Mouse (Mus musculus): ENCODE measurements at regions not wholly inside any gene's neighbourhood (a gene's known extent, or its start where the extent isn't known, plus 50 kb on each side); places are given as distances from the start of the nearest gene placed in this dataset.

DNA sequence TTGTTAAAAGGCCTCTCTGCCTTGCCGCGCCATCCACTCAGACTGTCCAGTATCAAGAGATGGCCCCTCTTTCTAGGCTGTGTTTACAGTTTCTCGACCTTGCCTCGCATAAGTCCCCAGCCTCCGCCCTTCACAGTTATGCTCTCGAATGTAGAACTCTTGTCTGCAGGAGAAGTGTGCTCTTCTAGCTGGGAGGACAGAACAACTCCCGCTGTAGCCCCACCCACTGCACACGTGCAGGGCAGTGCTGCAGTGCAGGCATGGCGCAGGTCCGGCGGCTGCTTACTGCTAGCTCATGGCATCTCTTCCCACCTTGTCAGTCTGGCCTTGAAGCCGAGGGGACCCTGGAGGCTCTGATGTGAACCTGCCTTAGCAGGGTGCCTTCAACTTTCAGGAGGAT, 145.7 kb upstream of the Lrfn2 start:
- no peak for DNase-seq (ENCODE audit: low spot score in 2 of 2)

DNA sequence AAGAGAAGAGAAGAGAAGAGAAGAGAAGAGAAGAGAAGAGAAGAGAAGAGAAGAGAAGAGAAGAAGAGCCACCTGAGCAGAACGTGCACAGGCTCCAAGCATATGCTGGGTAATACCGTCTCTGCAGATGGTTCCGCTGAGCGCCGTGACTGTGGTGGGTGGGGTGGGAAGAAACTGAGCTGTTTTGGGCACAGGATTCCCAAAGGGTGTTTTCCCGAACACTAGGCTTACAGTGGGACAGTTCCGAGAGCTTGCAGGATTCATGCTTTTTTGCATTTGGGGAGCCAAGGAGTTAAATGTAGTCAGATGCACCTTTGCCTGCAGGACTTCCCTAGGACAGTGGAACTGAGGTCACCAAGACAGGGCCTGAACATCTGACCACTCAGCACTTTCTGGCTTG, 142.3 kb upstream of the Lrfn2 start:
- DNase-seq (ENCODE audit: low spot score in 2 of 2) = no peak

DNA sequence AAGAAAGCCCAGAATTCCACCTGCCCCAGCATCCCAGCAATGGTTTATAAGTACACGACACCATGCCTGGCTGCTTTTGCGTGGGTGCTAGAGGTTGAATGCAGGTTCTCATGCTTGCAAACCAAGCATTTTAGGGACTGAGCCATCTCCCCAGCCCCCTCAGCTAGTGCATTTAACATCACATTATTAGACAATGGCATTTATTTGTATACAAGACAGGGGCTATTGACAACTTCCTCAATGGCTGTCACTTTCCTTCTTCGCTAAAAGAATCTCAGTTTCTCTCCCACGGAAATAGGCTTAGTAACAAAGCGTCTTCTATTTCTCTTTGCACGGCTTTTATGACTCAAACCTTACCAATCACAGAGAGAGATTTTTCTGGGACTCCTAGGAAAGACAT, 141.7 kb upstream of the Lrfn2 start:
- DNase-seq (ENCODE audit: low spot score in 2 of 2) = no peak

DNA sequence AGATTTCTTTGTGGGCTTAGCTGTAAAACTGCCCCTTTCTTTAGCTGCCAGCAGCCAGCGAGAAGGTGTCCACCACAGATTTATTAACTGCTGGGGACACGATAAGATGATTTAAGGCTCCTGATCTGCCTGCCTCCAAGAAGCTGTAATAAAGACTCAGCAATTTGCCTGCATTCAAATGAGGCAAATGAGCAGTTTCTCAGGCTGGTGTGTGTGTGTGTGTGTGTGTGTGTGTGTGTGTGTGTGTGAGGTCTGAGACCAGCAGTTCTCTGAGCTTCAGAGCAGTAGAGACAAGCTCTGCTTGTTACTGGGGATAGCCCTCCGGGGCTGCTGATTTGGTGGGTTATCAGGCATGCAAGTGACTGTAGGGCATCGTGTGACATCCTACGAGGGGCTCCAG, 139.2 kb upstream of the Lrfn2 start:
- DNase-seq (ENCODE audit: low spot score in 2 of 2) = no peak

DNA sequence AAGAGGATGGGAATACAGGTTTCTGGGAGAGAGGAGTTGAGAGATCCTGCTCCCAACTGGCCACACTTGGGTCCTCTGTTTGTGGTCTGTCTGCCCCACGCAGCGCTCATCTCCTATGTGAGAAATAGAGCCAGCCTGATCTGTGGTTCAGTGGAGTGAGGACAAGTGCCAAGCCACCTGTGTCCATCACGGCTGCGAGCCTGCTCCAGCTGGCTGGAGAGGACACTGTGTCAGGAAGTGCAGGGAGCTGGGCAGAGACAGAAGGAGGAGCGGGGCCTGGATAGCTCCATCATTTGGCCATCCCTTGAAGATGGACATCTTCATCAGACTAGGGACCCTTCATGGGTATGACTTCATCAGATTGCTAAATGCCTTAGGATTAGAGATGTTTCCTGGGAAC, 136.4 kb upstream of the Lrfn2 start:
- no peak for DNase-seq (ENCODE audit: low spot score in 2 of 2)

DNA sequence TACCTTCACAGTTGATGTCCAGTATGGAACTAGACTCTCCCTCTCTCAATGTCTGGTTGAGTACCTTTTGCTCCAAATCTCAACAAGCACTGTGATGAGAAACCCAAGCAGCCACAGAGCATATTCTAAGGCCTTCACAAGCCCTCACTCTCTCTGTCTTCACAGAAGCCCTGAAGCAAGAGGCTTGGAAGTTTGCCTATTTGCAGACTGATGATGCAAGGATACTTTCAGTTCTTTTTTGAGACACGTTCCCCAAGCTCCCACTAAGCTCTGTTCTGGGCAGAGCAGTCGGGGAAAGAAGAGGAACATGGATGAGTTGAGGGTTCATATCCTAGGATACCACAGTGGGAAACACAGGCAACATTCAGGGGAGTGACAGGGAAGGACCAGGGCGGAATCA, 134.0 kb upstream of the Lrfn2 start:
- DNase-seq (ENCODE audit: low spot score in 2 of 2) = no peak

DNA sequence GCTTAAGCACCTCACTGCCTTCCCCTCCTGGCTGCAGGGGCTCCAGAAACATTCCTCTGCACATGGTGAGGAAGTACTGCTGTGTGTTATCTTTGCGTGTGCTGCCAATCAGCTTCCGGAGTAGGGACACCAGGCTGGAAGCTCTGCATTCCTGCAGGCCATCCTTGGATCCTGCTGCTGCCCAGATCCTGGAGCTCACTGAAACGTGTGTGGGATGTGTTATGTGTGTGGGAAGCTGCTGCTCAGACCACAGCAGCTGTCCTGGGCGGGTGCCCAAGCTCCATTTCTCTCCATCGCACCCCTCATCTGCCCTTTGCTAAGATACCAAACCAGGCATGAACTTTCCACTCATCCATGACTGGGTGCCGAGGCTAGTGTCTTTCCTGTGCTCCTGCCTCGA, 129.5 kb upstream of the Lrfn2 start:
- no peak for DNase-seq (ENCODE audit: low spot score in 2 of 2)

DNA sequence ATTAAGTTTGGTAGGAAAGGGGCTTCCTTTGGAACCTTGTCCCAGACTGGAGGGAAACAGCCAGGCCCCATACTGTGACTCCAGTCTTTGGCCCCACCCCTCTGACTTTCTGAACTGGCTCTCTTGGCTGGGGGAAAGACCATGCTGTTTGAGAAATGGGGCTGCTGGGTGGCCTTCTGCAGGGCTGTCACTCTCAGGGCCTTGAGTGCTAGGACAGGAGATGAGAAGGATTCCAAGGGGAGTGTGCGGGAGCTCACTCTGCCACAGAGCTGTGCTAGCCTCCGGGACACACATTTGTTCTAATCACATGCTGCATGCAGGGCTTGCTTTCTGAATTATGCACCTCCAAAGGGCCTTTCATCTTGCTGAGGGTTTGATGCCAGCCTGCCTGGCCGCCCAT, 124.3 kb upstream of the Lrfn2 start:
- no peak for DNase-seq (ENCODE audit: low spot score in 2 of 2)

DNA sequence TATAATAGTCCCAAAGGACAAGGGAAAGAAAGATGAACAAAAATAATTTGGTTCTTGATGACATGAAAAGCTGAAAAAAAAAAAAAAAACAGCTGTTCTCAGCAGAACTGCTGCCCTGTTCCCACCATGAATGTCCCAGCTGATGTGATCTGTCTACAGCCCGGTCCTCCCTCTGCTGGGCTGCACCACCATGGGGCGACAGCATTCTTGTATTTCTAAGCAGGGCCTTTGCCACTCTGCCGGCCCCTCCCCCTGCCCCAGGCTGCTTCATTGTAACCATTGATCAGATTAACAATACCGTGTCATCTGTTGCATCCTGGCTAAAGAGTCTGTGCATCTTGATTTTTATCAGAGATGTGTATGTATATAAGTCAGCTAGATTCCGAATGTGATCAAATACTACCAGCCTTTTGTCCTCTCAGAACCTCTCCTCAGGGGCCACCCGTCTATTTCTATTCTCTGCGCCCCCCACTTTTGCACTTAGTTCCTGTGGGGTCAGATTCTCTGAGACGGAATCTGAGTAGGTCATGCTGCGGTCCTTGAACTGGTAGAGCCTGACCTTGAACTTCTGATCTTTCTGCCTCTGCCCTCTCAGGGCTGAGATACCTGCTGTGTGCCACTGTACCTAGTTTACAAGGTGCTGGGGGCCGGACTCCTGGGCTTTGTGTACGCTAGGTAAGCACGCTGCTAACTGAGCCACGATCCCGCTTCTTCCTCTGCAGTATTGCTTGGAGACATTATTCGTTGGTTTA, 117.2 kb upstream of the Lrfn2 start:
- no peak for DNase-seq (ENCODE audit: low spot score in 2 of 2)

DNA sequence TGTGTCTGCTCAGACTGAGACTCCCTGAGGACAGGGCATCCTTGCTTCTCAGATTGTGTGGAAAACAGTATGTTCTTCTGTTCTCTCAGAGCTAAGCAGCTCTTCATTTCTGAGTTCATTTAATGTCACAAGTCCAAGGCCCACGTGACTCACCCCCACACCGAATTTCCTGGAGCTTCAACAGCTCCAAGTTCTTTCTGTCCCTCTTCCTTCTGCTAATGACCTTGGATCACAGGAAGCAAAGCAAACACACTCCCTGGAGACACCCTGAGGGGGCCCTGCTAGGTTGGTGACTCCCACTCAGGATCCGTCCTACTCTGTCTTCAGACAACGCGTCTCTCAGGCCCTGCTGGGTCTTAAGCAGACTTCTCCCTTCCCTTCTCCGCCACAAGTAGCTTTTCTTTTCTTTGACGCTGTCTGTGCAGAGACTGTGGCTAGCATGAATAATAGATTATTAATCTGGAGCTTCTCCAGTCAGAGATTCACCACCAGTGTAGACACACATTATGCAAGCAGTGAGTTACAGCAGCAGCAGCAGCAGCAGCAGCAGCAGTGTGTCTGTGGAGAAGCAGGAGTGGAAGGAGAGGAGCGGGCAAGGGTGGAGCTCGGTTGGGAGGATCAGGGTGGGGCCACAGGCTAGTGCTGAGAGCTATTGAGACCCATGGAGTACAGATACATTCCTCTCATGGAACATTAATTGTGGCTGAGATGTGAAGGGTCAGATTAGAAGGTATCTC, 115.4 kb upstream of the Lrfn2 start:
- DNase-seq (ENCODE audit: low spot score in 2 of 2) = peak in 1 of 2 experiments; percentile 15

DNA sequence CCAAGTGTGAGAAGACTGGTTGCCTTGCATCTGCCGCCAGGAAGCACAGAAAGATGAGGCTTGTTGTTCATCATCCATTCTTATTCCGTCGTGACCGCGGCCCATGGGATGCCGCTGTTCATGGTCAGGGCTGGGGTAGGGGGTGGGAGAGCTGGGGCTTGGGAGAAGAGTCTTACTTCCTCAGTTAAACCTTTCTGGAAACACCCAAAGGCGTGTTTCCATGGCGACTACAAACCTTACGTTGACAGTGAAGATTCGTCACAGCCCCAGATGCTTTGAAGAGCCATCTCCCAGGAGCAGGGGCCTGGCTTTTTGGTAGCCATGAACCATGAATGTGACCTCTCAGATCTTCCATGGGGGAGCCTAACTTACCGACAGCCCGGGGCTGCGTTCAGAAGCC, 114.6 kb upstream of the Lrfn2 start:
- no peak for DNase-seq (ENCODE audit: low spot score in 2 of 2)

DNA sequence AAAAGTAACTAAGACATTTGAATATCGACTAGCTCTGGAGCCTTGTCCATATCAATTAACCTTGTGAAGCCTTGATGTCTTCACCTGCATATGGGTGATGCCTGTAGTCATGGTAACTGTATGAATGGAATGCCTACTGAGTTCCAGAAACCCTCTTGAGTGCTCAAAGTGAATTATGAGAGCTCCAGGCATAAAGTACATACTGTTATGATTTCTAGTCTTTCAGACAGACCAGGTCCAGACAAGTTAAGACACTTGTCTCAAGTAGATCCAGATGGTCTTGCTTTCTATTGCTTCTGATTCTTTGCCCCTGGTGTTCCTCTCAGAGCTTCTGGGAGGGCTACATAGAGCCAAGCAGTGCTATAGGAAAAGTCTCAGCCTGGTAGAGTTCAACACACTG, 112.5 kb upstream of the Lrfn2 start:
- DNase-seq (ENCODE audit: low spot score in 2 of 2) = no peak

DNA sequence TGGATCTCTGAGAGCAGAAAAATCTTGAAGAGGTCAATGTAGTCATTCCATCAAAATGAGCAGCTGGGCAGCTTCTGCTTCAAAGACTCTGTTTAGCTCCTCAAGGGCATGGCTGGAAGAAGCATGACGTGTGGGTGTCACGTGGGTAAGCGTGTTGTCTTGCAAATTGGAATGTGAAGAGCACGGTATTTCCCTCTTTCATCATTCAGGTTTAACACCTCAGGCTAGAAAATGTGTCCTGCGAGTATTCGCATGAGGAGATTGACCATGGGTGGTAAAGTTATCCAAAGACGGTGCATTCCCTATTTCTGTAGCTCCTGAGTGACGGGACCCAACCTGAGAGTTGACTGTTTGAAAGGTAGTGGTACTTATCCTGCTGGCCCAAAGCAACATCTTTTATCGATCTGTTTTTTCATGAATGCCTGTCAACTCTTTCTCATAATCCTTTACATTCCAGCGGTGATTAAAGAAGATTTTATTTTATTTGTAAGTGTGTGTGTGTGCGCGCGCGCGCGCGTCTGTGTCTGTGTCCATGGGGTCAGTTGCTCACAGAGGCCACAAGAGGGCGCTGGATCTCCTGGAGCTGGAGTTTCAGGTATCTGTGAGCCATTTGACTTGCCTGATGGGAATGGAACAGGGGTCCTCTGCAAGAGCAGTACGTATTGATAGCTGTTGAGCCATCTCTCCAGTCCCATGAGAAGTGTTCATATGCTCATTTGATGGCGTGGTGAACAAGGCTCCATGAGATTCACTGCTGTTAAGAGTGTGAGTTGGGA, 109.9 kb upstream of the Lrfn2 start:
- no peak for DNase-seq (ENCODE audit: low spot score in 2 of 2)

DNA sequence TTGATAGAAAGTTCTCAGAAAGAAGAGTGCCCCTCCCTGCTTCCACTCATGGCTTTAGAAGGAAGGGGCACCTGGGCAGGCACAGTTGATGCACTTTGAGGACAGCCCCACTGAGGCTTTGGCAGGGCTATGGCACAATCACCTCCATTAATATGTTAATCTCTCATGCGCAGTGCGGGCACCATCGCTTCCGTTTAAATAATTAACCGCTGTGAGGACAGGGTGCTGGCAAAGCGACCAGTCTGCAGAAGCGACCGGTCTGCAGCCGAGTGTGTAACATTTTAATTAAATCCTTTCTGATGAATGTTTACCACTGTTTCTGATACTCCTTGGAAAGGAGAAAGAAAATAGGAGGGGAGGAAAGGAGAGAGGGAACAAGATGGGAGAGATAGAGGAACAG, 108.3 kb upstream of the Lrfn2 start:
- no peak for DNase-seq (ENCODE audit: low spot score in 2 of 2)

DNA sequence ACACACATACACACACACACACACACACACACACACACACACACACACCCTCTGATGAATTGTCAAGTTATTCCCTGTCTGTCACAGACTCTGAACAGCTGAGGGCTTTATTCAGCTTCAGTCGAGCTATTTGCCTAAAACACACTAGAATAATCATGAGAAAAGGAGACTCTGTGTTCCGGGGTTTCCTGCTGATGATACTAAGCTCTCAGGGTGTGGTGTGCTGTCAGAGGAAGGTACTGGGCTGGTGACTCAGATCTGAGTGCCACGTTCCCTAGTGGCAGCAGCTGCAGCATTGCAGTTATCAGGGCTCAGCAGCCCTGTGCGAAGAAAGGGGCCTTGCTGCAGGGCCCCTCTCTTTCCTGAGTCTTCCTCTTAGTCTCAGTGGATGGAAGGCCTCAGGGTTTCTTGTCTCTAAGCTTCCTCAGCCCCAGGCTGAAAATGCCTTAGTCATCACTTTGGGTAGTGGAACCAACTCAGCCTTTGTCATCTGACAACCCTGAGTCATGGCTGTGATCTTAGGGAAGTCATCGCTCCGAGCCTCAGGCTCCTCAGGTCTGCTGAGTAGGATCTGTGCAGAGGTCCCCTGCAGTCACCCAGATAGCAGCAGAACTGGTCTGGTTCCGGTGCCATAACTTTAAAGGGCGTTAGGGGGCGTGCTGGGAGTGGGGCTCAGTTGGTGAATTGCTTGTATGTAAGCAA, 106.8 kb upstream of the Lrfn2 start:
- no peak for DNase-seq (ENCODE audit: low spot score in 2 of 2)

DNA sequence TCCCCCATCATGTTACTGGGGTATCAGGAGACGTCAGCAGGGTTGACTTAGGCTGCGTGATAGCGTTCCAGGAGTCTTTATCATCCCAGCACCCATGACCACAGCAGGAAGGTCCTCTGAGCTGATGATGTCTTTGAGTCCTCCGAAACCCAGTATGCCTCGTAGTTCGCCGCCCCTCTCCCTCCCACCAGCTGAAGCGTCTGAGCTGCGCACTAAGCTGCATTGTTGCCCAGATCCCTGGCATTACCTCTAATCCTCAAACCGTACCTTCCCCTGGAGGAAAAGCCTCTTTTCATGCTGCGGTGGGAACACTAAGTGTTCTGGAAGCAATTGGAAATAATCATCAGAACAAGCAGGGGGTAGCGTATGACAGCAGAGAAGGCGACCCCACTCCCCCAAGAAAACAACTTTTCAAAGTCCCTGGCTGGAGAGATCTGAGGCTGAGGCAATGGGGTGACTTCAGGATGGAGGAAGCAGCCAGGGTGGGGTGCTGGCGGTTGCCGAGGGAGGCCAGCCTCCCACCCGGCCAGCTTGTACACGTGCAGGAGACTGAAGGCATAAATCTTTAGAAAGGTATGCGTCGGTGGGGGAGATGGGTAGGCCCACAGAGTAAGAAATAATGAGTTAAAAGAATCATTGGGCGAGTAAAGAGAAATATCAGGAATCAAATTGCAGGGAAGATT, 93.7 kb upstream of the Lrfn2 start:
- DNase-seq (ENCODE audit: low spot score in 2 of 2) = no peak

DNA sequence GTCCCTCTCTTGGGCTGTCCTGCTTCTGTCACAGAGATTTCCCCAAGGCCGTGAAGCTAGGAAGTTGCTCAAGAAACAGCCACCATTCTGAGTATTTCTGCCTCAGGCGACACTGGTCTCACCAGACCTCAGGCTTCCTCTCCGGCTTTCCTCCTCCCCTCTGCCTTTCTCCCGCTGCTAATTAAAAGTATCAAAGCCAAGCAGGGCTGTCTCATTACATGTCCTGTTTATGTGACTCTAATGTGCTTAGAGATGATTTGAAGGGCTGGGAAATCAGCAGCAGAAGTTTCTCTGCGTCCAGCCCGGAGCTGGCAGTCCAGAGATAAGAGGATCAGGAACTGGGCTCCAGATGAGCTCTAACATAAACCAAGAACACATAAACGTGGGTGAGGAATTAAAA, 84.3 kb upstream of the Lrfn2 start:
- no peak for DNase-seq (ENCODE audit: low spot score in 2 of 2)

DNA sequence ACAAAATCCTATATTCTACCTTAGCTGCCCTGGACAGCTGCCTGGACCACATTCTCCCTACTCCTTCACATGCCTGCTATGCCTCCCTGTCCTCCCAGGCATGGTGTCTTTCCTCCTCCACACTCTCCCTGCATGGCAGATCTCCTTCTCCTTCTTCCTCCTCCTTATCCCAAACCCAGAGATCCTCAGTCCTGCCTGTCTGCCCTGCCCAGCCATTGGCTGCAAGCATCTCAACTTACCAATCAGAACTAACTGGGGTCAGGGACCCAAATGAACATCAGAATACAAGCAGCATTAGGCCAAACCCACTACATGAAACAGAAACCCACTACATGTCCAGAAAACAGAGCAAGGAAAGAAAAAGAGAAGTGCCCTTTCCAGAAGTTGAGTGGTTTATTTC, 81.3 kb upstream of the Lrfn2 start:
- DNase-seq (ENCODE audit: low spot score in 2 of 2) = no peak

DNA sequence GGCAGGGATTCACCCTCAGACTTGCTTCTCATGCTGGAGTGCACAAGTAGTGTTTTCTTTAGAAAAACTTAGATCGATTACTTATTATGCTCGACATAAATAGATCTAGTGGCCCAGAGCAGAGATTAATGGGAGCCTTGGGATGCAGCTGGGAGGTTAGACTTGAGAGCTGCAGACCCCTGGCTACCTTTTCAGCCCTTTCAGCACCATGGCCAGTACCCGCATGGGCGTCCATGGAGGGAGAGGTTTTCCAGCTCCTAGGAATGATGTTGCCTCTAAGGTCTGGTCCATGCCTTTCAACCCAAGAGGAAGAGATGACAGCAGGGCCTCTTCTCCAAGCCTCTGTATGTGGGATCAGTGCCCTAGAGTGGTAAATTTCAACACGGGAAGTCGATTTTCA, 73.3 kb upstream of the Lrfn2 start:
- DNase-seq (ENCODE audit: low spot score in 2 of 2) = no peak

DNA sequence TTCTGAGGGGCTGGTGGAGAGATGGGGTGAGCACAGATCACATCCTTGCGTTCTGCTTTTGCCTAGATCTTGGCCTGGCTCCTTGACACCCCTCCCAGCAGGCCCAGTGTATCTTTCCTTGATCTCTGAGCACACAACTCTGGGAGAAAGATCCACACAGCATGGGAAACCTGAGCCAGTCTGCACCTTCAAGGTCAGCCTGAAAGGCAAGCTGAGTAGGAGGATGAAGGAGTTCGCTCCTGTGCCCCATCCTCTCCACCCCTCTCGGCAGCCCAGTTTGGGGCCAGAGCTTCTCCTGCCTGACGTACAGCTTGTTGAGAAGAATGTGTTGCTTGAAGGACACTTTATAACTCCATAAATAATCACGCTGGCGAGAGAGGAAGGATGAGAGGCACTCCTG, 61.7 kb upstream of the Lrfn2 start:
- no peak for DNase-seq (ENCODE audit: low spot score in 2 of 2)

DNA sequence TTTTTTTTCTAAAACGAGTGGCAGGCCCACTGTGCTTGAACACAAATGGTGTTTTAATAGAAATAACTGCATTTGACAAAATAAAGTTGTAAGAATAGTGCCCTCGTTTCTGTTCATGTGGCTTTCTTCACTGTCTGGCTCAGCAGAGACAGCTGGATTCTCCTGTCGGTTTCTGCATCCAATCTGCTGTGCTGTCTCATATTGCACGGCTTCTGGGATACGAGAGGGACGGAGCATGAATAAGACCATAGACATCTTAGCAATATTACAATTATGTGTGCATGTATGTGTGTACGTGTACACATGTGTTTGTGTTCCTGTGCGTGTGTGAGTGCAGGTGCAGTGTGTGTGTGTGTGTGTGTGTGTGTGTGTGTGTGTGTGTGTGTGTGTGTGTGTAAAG, 54.7 kb upstream of the Lrfn2 start:
- DNase-seq (ENCODE audit: low spot score in 2 of 2) = no peak

Data from gastrocnemius, postnatal 4 days (tissue).